ENCODE assay signal across 20 mouse cellular contexts in the genomic region with DNA sequence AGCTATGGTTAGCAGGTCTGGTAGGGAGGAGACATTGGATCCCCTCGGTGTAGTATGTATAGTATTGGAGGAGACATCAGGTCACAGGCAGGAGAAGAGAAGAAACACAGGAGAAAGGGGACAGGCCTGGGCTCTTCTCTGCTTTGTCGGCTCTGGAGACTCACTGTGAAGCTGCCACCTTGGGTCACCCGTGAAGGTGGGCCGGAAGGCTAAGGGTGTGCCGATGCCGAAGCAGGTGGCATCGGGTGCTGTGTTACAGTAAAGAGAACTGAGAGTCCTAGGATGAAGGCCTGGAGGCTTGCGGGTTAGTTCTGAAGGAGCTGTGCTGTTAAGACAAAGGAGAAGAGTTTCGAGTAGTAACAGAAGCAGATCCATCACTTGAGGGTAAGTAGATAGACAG. TPM values are rescaled to one million over a fixed set of nuclear protein-coding genes. Genes with fewer than 3 reads are reported as not detected.
A peak's percentile ranks its signal among the peaks of the same experiment; 100 is the strongest.
DNase-seq lines count a peak whose midpoint lies in the region; ATAC-seq and TF ChIP-seq lines count a peak whose summit lies in the region.
"Had no signal": no experiment of that assay in that cellular context is flagged by ENCODE, and none has a peak within 500 bp of the region (broad histone marks: within the 10 kb centered on the region; RNA-seq: fewer than 3 reads in every experiment).

No protein-coding gene starts in this region.

- H3K4me3 ChIP-seq in forebrain, embryonic 11.5 days (ENCODE audit: low read depth, low read length), result no peak overlapping the region
- no peak overlapping the region for H3K4me3 ChIP-seq in forebrain, postnatal 0 days (ENCODE audit: low read depth, low read length)
- no peak overlapping the region for H3K4me3 ChIP-seq in heart, embryonic 15.5 days
- H3K4me3 ChIP-seq: embryonic facial prominence, embryonic 15.5 days; erythroblast, embryonic 14.5 days; forebrain, embryonic 13.5 days; heart, embryonic 13.5 days; hindbrain, embryonic 12.5 days had no signal

- H3K36me3 ChIP-seq in forebrain, embryonic 11.5 days (ENCODE audit: control insufficient read depth, insufficient read depth, low read length), result no peaks in the 10 kb centered on the region
- no peaks in the 10 kb centered on the region for H3K36me3 ChIP-seq in forebrain, postnatal 0 days (ENCODE audit: insufficient read depth)
- no peaks in the 10 kb centered on the region for H3K36me3 ChIP-seq in heart, embryonic 15.5 days
- H3K36me3 ChIP-seq: embryonic facial prominence, embryonic 15.5 days; heart, embryonic 13.5 days; hindbrain, embryonic 12.5 days had no signal

- no peak for DNase-seq in forebrain, embryonic 11.5 days (ENCODE audit: low spot score)
- DNase-seq in forebrain, postnatal 0 days, result no peak
- no peak for DNase-seq in heart, adult 18-20 months
- DNase-seq in ovary, postnatal 36 days (ENCODE audit: low spot score), result peak; percentile 2
- DNase-seq in ovary, postnatal 10 days (ENCODE audit: low spot score), result no peak
- DNase-seq: adrenal gland, postnatal 10 days; cerebellum, adult 11 months; cerebellum, adult 8-10 months; cerebellum, postnatal 14 days; embryo, embryonic 11 days; gastrocnemius, postnatal 10 days had no signal

- no peak for ATAC-seq in forebrain, embryonic 11.5 days (replicated peaks; ENCODE audit: low FRiP score)
- ATAC-seq in forebrain, postnatal 0 days, result no peak
- no peak for ATAC-seq in heart, embryonic 15.5 days (replicated peaks; ENCODE audit: insufficient number of reproducible peaks, insufficient read depth, low FRiP score, low read depth)
- ATAC-seq: forebrain, embryonic 13.5 days; hindbrain, embryonic 16.5 days; inflammation-experienced regulatory T-cells, adult 6 months had no signal

- no peaks in the 10 kb centered on the region for H3K9me3 ChIP-seq in forebrain, embryonic 11.5 days (ENCODE audit: control insufficient read depth, low read length)
- H3K9me3 ChIP-seq in forebrain, postnatal 0 days (ENCODE audit: low read length), result no peaks in the 10 kb centered on the region
- no peaks in the 10 kb centered on the region for H3K9me3 ChIP-seq in heart, embryonic 15.5 days (replicated peaks)
- H3K9me3 ChIP-seq: embryonic facial prominence, embryonic 15.5 days; forebrain, embryonic 13.5 days; heart, embryonic 13.5 days; hindbrain, embryonic 12.5 days had no signal

- 85% methylated on average over 9 of the region's 9 CpGs for WGBS in forebrain, embryonic 11.5 days
- 90% methylated on average over 9 of the region's 9 CpGs for WGBS in forebrain, postnatal 0 days
- WGBS in heart, embryonic 15.5 days, result 83% methylated on average over 9 of the region's 9 CpGs

- H3K4me2 ChIP-seq in forebrain, embryonic 11.5 days (ENCODE audit: low read depth, low read length, severe bottlenecking), result no peak overlapping the region
- no peak overlapping the region for H3K4me2 ChIP-seq in forebrain, postnatal 0 days (ENCODE audit: low read depth)
- no peak overlapping the region for H3K4me2 ChIP-seq in heart, embryonic 15.5 days
- H3K4me2 ChIP-seq: embryonic facial prominence, embryonic 15.5 days; forebrain, embryonic 13.5 days; heart, embryonic 13.5 days; hindbrain, embryonic 12.5 days had no signal

- TF ChIP-seq CTCF in forebrain, postnatal 0 days (IDR thresholded peaks at IDR 0.05; ENCODE audit: low read depth), result no peak

- 0 out of 2 replicates have a peak overlapping the region, but pooled peaks have one; percentile 20 for H3K9ac ChIP-seq in forebrain, embryonic 11.5 days (ENCODE audit: low read length)
- H3K9ac ChIP-seq in forebrain, postnatal 0 days, result no peak overlapping the region
- H3K9ac ChIP-seq in heart, embryonic 15.5 days, result no peak overlapping the region
- H3K9ac ChIP-seq: embryonic facial prominence, embryonic 15.5 days; forebrain, embryonic 13.5 days; hindbrain, embryonic 12.5 days had no signal

- H3K27ac ChIP-seq in forebrain, embryonic 11.5 days (ENCODE audit: low read depth, low read length), result no peak overlapping the region
- H3K27ac ChIP-seq in forebrain, postnatal 0 days (ENCODE audit: low read depth, low read length), result no peak overlapping the region
- 0 out of 2 replicates have a peak overlapping the region, but pooled peaks have one; percentile 13 for H3K27ac ChIP-seq in heart, embryonic 15.5 days
- H3K27ac ChIP-seq: embryonic facial prominence, embryonic 15.5 days; forebrain, embryonic 13.5 days; heart, embryonic 13.5 days; hindbrain, embryonic 12.5 days had no signal

- H3K27me3 ChIP-seq in forebrain, embryonic 11.5 days (ENCODE audit: control insufficient read depth, insufficient read depth, low read length), result no peaks in the 10 kb centered on the region
- no peaks in the 10 kb centered on the region for H3K27me3 ChIP-seq in forebrain, postnatal 0 days (ENCODE audit: insufficient read depth, low read length)
- no peaks in the 10 kb centered on the region for H3K27me3 ChIP-seq in heart, embryonic 15.5 days
- H3K27me3 ChIP-seq: embryonic facial prominence, embryonic 15.5 days; forebrain, embryonic 13.5 days; heart, embryonic 13.5 days; hindbrain, embryonic 12.5 days had no signal

- peaks cover 18% of the 10 kb centered on the region for H3K4me1 ChIP-seq in forebrain, embryonic 11.5 days (replicated peaks; ENCODE audit: control insufficient read depth, insufficient read depth, low read length)
- 0 out of 2 replicates have a peak, but pooled peaks cover 8% of the 10 kb centered on the region for H3K4me1 ChIP-seq in forebrain, postnatal 0 days (ENCODE audit: insufficient read depth)
- H3K4me1 ChIP-seq in heart, embryonic 15.5 days (replicated peaks), result peaks cover 84% of the 10 kb centered on the region

RNA-seq across cellular contexts. Expression of a gene that starts 6.6 kb away (rescaled TPM):
- polyA plus RNA-seq in forebrain, embryonic 11.5 days (2014; fragmentation: Nextera tagmentation; extraction: Ambion mirVana), result 29.3 and 30.2 TPM in 2 replicates
- total RNA-seq in forebrain, postnatal 0 days (2014; rRNA removed), result 29.0 and 29.6 TPM in 2 replicates
- 17.4 and 18.9 TPM in 2 replicates for polyA plus RNA-seq in forebrain, postnatal 0 days (2015; fragmentation: Nextera tagmentation; extraction: Ambion mirVana)
- 21.2 and 21.7 TPM in 2 replicates for polyA plus RNA-seq in heart, embryonic 15.5 days (2015; fragmentation: Nextera tagmentation; extraction: Ambion mirVana)
- 10 to 100 TPM; 11.2 TPM for total RNA-seq in heart, adult 18-20 months (2021)
- total RNA-seq: MEL had no signal
- polyA plus RNA-seq: erythroblast, embryonic 14.5 days had no signal
